Mouse (Mus musculus): ENCODE results near the gene Vamp3.
"Not testable (repeated sequence)": the region's sequence is repeated elsewhere in the genome, so short reads cannot be mapped to it uniquely, and the experiment has no call there.

Vamp3 gene

DNA sequence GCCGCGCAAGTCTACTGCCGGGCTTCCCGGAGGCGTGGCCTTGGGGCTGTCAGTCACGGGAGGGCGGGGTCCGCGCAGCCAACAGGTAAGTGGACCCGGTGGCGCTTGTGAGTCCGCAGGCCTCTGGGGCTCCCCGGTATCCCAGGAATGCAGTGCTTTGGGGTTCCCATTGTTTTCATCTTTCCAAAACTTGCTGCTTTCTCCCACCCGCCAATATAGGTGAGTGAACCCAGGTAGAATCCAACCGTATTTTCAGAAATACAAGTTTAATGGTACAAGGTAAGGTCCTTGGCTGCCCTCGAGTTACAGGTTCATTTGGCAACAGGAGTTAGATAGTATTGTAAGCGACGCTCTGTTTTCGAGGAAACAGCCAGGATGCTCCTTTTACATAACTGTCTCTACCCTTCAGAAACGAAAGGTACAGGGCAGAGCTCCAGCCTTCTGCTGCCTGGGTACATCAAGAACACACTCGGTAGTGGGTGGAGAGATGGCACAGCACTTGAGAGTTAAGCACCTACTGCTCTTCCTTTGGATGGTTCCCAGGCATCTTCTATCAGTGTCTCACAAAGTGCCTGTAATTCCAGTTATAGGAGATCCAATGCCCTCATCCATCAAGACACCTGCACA is 12.7 kb downstream of the Vamp3 start:
- DNase-seq (ENCODE audit: low spot score in 2 of 2) = no peak

DNA sequence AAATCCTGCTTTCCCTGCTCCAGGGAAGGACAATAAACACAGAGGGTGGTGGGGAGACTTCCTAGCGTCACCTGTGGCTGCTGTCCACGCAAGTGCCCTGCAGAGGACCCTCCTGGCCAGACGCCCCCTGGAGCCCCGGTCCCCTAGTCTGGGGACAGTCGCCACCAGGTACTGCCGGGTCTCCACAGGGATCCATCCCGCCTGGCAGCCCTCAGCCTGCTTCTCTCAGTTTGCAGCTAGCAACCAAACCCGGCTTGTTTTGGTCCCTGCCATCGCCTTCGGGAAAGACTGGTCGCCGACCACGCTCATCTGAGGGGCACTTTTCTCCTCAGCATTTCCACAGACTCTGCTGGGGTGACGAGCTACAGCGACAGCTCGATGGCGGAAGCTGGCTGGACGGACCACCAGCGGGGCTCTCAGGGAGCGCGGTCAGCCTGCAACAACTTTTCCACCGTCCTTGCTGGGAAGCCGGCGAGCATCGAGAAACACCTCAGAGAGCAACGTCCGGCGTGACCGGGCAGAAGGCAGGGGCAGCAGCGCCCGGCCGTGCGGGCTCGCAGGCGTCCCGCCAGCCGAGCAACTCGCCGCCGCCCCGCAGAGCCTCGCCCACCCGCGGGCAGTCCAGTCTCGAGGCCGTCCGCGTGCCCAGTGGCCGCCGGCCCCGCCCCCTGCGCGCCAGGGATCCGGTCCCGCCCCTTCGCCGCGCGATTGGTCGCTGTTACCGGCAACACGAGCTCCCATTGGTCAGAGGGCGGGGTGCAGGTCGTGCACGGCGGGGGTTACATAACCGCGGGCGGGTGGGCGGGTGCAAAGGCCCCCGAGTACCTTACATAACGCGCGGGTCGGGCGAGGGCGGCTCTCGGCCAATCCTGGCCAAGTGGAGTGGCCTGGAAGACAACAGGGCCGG is 13.5 kb downstream of the Vamp3 start, which contains the start of gene Per3:
Gene Per3 (minus strand): TSS at position 629 of the 907 bp plus-strand sequence.
- DNase-seq (ENCODE audit: low spot score in 2 of 2) = peak; percentile 91 to 93

DNA sequence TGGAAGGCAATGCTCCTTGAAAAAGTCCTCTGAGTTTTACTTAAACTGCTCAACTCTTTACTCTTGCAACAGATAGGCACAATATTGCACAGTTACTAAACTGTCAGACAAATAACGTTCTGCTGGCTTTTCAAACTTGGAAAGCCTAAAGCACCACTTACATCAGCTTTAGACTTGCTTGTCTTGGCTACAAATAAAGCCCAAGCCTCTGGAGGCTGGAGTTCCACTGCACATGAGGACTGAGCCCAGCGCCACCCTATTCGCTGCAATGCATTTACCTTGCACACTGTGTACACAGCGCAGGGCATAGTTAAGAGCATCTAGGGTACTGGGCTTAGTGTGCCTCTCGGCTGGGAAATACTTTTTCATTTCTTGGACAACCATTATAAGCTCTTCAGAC is 14.5 kb downstream of the Vamp3 start:
- no peak for DNase-seq (ENCODE audit: low spot score in 2 of 2)

DNA sequence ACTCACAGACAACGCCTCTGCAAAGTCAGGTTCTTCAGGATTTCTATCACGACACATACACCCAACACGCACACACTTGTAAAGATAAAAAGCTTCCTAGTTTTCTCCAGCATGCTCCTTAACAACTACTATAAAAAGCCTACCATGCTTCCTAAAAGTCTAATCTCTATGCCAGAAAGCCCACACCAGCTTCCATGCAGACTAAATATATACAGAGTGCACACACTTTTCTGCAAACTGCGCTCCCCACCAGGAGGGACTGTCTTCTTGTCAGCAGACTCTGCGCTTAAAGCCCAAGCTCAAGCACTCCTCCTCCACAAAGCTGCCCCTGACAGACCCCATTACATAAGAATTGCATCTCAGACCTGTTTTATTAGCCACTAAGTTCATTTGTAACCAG is 16.3 kb downstream of the Vamp3 start:
- no peak for DNase-seq (ENCODE audit: low spot score in 2 of 2)

DNA sequence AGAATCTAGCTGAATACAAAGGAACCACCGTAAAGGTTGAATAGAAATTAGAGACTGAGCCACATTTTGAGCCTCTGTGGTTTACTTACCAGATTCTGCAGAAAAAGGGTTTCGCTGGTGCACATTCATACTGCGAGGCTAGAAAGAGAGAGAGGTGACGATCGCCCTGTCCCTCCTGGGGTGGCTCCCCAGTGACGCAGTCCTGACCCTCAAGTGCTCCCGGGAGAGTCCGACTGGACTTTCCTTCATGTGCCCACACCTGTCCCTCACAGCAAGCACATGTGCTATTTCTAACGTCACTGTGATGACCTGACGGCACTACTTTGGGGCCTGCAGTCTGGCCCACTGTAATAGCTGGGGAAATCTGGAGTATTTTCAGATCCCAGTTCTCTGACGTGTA is 20.0 kb downstream of the Vamp3 start:
- DNase-seq (ENCODE audit: low spot score in 2 of 2) = no peak

DNA sequence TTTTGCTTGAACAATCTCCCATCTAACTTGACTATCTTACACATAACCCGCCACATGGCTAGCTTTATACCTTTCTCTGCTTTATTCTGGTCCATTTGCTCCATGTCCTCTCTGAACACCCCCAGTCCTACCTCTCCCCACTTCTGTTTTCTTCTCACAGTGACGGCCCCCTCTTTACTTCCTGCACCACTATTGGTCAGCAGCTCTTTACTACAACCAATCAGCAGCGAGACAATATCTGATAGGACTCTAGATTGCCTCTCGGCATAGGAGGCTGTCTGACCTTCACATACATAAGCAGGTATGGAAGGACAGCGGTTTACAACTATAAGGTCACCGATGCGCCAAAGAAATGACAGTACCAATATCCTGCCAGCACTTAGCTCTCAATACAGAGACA is 21.2 kb downstream of the Vamp3 start:
- DNase-seq (ENCODE audit: low spot score in 2 of 2) = no peak

DNA sequence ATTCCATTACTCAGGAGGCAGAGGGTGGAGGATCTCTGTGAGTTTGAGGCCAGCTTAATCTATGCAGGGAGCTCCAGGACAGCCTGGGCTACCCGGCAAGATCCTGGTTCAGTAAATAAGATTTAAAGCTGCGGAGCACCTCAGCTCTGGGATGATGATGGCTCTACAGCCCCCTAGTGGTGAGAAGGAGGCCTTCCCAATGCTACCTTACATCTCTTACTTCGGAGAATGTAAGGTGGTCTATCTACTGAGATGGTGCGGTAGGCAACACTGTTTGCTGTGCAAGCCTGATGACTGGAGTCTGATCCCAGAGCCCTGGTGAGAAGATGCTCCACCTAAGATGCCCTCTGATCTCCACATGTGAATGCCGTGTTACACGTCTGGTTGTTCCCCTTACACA is 30.8 kb downstream of the Vamp3 start:
- DNase-seq (ENCODE audit: low spot score in 2 of 2) = no peak

DNA sequence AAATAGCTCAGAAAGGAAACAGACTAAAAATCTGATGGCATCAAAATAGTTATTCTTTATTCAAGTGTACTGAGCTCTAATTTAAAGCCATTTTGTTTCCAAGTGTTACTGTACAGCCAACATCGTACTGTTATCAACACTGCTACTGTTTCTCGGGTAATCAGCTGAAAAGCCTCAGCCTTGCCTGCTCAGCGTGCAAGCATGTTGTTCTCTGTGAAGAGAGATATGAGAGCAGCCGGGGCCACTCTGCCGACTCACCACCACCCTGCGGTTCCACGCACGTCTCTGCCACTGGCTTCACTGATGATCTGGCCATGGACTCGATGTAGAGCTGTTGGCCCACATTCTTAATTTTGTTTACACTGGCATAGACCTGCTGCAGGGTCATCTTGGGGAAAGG is 33.6 kb downstream of the Vamp3 start:
- no peak for DNase-seq (ENCODE audit: low spot score in 2 of 2)

DNA sequence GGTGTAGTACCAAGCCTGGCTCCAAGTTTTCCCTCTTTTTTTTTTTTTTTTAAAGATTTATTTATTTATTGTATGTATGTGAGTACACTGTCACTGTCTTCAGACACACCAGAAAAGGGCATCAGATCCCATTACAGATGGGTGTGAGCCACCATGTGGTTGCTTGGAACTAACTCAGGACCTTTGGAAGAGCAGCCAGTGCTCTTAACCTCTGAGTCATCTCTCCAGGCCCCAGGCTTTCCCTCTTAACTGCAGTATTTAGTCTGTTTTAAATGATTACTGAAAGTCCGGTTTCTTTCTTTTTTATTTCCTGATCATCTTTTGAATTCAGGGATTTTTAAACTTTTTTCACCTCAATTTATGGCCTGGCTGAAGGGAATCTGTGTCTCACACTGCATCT is 40.4 kb downstream of the Vamp3 start:
- DNase-seq (ENCODE audit: low spot score in 2 of 2) = not testable (repeated sequence)

DNA sequence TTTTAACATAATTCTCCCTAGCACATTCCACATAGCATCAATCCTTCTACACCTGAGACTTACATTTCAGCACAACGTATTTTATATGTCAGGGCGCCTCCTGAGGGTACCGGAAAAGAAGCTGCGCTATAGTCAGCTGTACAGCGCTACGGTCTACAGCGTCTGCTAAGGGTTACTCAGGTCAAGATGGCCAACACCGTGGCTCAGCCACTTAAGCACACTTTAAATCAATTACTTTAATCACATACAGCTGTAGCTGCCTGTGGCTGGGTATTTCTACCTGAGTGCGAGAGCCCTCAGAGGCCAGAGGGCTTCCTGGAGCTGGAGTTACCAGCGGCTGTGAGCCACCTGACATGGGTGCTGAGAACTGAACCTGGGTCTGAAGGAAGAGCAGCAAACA is 41.8 kb downstream of the Vamp3 start:
- DNase-seq (ENCODE audit: low spot score in 2 of 2) = no peak

DNA sequence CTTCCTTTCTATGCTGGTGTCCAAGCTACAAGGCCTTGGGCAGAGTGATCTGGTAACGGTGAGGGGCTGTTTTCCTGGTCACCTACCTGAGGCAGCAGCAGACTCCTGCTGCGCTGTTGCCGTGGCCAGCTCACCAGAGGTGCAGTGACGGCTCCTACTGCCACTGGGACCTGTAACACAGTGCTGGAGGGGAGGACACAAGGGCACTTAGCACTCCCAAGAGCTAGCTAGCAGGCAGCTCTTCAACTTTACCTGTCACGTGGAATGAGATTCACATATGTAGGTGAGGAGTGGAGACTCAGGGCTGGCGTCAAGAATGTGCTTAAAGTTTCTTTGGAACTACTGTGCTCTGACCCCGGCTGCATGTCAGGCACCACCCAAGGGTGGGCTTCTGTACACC is 47.4 kb downstream of the Vamp3 start:
- DNase-seq (ENCODE audit: low spot score in 2 of 2) = no peak

DNA sequence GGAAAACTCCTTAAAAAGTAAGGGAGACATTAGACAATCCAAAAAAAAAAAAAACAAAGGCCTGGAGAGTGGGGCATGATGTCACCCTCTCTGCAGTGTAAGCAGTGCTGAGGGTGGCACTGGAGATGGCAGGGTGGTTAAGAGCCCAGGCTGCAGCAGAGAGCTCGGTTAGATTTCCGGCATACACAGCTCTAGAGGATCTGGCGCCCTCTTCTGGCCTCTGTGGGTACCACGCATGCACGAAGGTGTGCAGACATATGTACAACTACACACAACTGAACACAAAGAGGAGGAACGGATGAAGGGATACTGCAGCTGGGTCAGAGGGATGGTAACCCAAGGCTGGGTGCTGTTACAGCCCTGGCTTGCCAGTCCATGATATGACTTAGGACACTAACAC is 50.8 kb downstream of the Vamp3 start:
- peak in 1 of 2 experiments; percentile 31 for DNase-seq (ENCODE audit: low spot score in 2 of 2)

DNA sequence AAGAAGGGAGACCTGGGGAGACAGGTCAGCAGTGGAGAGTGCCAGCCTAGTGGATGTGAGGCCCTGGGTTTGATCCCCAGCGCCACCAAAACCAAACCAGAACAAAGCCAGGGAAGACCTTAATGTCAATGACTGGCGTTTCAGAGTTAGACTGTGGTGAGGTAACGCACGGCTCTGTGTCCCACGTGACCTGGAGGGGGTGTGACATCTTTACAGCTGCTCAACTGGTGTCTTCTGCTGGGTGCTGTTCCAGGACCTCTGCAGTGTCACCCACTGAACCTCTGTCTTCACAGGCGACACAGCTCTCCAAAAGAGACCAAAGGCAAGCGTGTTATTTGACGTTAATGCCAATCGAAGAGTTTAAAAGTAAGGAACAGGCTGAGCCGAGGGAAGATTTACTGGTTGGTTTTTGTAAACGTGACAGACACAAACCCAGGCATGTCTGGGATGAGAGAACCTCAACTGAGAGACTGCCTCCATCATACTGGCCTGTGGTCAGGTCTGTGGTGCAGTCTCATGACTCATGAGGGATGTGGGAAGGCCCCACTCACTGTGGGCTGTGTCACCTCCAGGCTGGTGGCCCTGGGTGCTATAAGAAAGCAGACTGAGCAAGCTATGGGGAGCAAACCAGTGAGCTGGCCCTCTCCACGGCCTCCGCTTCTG is 52.0 kb downstream of the Vamp3 start:
- DNase-seq (ENCODE audit: low spot score in 2 of 2) = no peak

DNA sequence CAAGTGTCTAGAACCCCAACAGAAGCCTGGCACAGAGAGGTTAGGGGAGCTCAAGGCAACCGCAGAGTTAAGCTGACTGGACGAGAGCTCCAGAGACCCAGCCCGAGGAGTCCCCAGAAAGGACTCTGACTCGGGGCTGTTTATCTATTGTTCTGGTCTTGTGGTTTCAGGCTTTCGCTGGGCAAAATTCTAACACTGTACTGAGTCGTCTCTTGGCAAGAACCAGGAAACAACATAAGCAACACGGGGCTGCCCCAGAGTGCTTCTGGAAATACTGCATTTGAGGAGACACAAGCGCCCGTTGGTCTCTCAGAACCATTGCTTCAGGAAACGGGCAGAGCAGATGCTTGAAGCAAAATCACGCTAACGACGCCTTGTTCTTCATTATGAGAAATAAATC is 56.4 kb downstream of the Vamp3 start:
- no peak for DNase-seq (ENCODE audit: low spot score in 2 of 2)

DNA sequence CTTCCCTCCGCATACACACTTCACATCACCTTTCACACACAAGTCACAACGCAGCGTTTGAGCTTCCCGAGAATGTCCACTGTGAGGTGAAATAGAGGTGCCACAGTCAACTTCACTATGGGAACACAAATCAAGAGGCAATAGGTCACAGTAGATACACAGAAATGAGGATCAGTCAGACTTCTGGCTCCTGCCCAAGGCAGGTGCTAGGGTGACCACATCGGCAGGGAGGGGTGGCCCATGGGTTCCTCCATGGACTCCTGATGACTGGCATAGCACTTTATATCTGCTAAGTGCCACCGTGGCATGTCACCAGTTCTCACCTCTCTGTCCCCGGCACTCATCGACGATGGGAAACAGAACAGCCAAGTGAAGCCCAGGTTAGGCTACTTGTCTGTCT is 59.1 kb downstream of the Vamp3 start:
- no peak for DNase-seq (ENCODE audit: low spot score in 2 of 2)

All from spleen, postnatal 14 days (tissue).